23 mouse cellular contexts compared by ENCODE assay signal in genomic region chr10:19329191-19329777, GRCm38 (mm10). TPM values are rescaled to one million over a fixed set of nuclear protein-coding genes. Genes with fewer than 3 reads are reported as not detected.
DNase-seq lines count a peak whose midpoint lies in the region; ATAC-seq and TF ChIP-seq lines count a peak whose summit lies in the region.
"Had no signal": no experiment of that assay in that cellular context is flagged by ENCODE, and none has a peak within 500 bp of the region (broad histone marks: within the 10 kb centered on the region; RNA-seq: fewer than 3 reads in every experiment).

No protein-coding gene starts in this region.

- no peak for ATAC-seq in midbrain, embryonic 14.5 days (ENCODE audit: low FRiP score, low TSS enrichment)
- ATAC-seq in forebrain, embryonic 12.5 days (ENCODE audit: low FRiP score) = peak; percentile 95
- peak; percentile 67 for ATAC-seq in midbrain, embryonic 15.5 days (replicated peaks)
- ATAC-seq: intestine, embryonic 16.5 days; Patski had no signal

- peaks cover 81% of the 10 kb centered on the region for H3K27me3 ChIP-seq in midbrain, embryonic 10.5 days (ENCODE audit: low read depth, poor library complexity, severe bottlenecking)
- no peaks in the 10 kb centered on the region for H3K27me3 ChIP-seq in midbrain, embryonic 14.5 days (ENCODE audit: control insufficient read depth, insufficient read depth, low read length)
- H3K27me3 ChIP-seq in forebrain, embryonic 12.5 days = peaks cover 45% of the 10 kb centered on the region
- peaks cover 2% of the 10 kb centered on the region; the same call in 1 of the 2 replicates for H3K27me3 ChIP-seq in midbrain, embryonic 15.5 days (replicated peaks)
- H3K27me3 ChIP-seq: embryonic facial prominence, embryonic 12.5 days; Patski had no signal

- TF ChIP-seq POLR2A in brain, embryonic 14.5 days (IDR thresholded peaks at IDR 0.05; ENCODE audit: borderline replicate concordance, extremely low read depth, insufficient read depth, insufficient read length, poor library complexity, severe bottlenecking) = no peak

- H3K4me2 ChIP-seq in midbrain, embryonic 14.5 days (ENCODE audit: low read length) = no peak overlapping the region
- no peak overlapping the region; the same call in 1 of the 2 replicates for H3K4me2 ChIP-seq in forebrain, embryonic 12.5 days
- no peak overlapping the region for H3K4me2 ChIP-seq in midbrain, embryonic 15.5 days
- H3K4me2 ChIP-seq: embryonic facial prominence, embryonic 12.5 days; heart, embryonic 13.5 days; liver, embryonic 11.5 days had no signal

- no peak for TF ChIP-seq CTCF in brain, embryonic 14.5 days (IDR thresholded peaks at IDR 0.05; ENCODE audit: borderline replicate concordance, extremely low read depth, insufficient read depth, insufficient read length)

- H3K9ac ChIP-seq in midbrain, embryonic 14.5 days (replicated peaks; ENCODE audit: low read length) = no peak overlapping the region
- no peak overlapping the region for H3K9ac ChIP-seq in forebrain, embryonic 12.5 days
- H3K9ac ChIP-seq in midbrain, embryonic 15.5 days = no peak overlapping the region
- H3K9ac ChIP-seq: embryonic facial prominence, embryonic 12.5 days; heart, embryonic 13.5 days had no signal

- peak overlapping the region; percentile 42 for H3K27ac ChIP-seq in midbrain, embryonic 10.5 days (replicated peaks)
- H3K27ac ChIP-seq in midbrain, embryonic 14.5 days (replicated peaks; ENCODE audit: low read depth, low read length) = no peak overlapping the region
- peak overlapping the region; percentile 48; the same call in 1 of the 2 replicates for H3K27ac ChIP-seq in forebrain, embryonic 12.5 days
- no peak overlapping the region for H3K27ac ChIP-seq in midbrain, embryonic 15.5 days
- H3K27ac ChIP-seq: embryonic facial prominence, embryonic 12.5 days; heart, embryonic 13.5 days; kidney, postnatal 0 days; limb, embryonic 10.5 days had no signal

- H3K9me3 ChIP-seq in midbrain, embryonic 10.5 days (replicated peaks) = no peaks in the 10 kb centered on the region
- H3K9me3 ChIP-seq in midbrain, embryonic 14.5 days (ENCODE audit: control insufficient read depth, low read length) = no peaks in the 10 kb centered on the region
- H3K9me3 ChIP-seq in forebrain, embryonic 12.5 days = no peaks in the 10 kb centered on the region
- no peaks in the 10 kb centered on the region for H3K9me3 ChIP-seq in midbrain, embryonic 15.5 days
- H3K9me3 ChIP-seq: embryonic facial prominence, embryonic 12.5 days; heart, embryonic 13.5 days; limb, embryonic 10.5 days had no signal

- H3K4me3 ChIP-seq in midbrain, embryonic 10.5 days = no peak overlapping the region
- no peak overlapping the region for H3K4me3 ChIP-seq in midbrain, embryonic 14.5 days (replicated peaks; ENCODE audit: low read depth, low read length)
- no peak overlapping the region for H3K4me3 ChIP-seq in forebrain, embryonic 12.5 days (replicated peaks)
- no peak overlapping the region for H3K4me3 ChIP-seq in midbrain, embryonic 15.5 days
- H3K4me3 ChIP-seq: embryonic facial prominence, embryonic 12.5 days; heart, embryonic 13.5 days; limb, embryonic 10.5 days had no signal

- peaks cover 17% of the 10 kb centered on the region for H3K4me1 ChIP-seq in midbrain, embryonic 10.5 days
- H3K4me1 ChIP-seq in midbrain, embryonic 14.5 days (ENCODE audit: control insufficient read depth, insufficient read depth, low read length) = 0 out of 2 replicates have a peak, but pooled peaks cover 2% of the 10 kb centered on the region
- peaks cover 13% of the 10 kb centered on the region for H3K4me1 ChIP-seq in forebrain, embryonic 12.5 days
- no peaks in the 10 kb centered on the region for H3K4me1 ChIP-seq in midbrain, embryonic 15.5 days
- H3K4me1 ChIP-seq: embryonic facial prominence, embryonic 12.5 days; heart, embryonic 13.5 days; limb, embryonic 10.5 days had no signal

- peak; percentile 45 for DNase-seq in midbrain, embryonic 10.5 days (ENCODE audit: low spot score)
- no peak for DNase-seq in midbrain, embryonic 14.5 days
- DNase-seq in brain, embryonic 14.5 days (ENCODE audit: low read depth) = peak; percentile 84
- no peak for DNase-seq in adrenal gland, postnatal 4 days (ENCODE audit: low spot score in 2 of 2)
- no peak for DNase-seq in left cerebral cortex, adult 8-10 months (ENCODE audit: low spot score in 2 of 2)
- DNase-seq: B cell, adult 2 months; cerebellum, adult 9-11 months; heart, postnatal 36 days; lung, adult 2 months; lung, postnatal 36 days; right cerebral cortex, postnatal 4 days had no signal

- 11% methylated on average over 3 of the region's 3 CpGs for whole genome bisulfite sequencing in midbrain, embryonic 10.5 days
- WGBS in midbrain, embryonic 14.5 days = 7% methylated on average over 3 of the region's 3 CpGs
- 2% methylated on average over 3 of the region's 3 CpGs for WGBS in forebrain, embryonic 12.5 days
- 16% methylated on average over 3 of the region's 3 CpGs for WGBS in midbrain, embryonic 15.5 days

- no peaks in the 10 kb centered on the region for H3K36me3 ChIP-seq in midbrain, embryonic 10.5 days
- H3K36me3 ChIP-seq in midbrain, embryonic 14.5 days (ENCODE audit: control insufficient read depth, insufficient read depth, low read length) = no peaks in the 10 kb centered on the region
- no peaks in the 10 kb centered on the region for H3K36me3 ChIP-seq in forebrain, embryonic 12.5 days (replicated peaks)
- no peaks in the 10 kb centered on the region for H3K36me3 ChIP-seq in midbrain, embryonic 15.5 days (replicated peaks)
- H3K36me3 ChIP-seq: embryonic facial prominence, embryonic 12.5 days; heart, embryonic 13.5 days; limb, embryonic 10.5 days had no signal

RNA-seq across cellular contexts. Expression of gene Olig3, which starts 27.0 kb away (rescaled TPM):
- 14.3 and 23.1 TPM in 2 replicates for polyA plus RNA-seq in midbrain, embryonic 10.5 days (2016; fragmentation: Nextera tagmentation; extraction: Ambion mirVana)
- 1.7 and 2.0 TPM in 2 replicates for polyA plus RNA-seq in midbrain, embryonic 14.5 days (2014; fragmentation: Nextera tagmentation; extraction: Ambion mirVana)
- 3.3 and 5.7 TPM in 2 replicates for polyA plus RNA-seq in brain, embryonic 14.5 days (2012; rRNA removed)
- 34.1 and 34.3 TPM in 2 replicates for polyA plus RNA-seq in forebrain, embryonic 12.5 days (2016; fragmentation: Nextera tagmentation; extraction: Ambion mirVana)
- 1.6 and 2.7 TPM in 2 replicates for polyA plus RNA-seq in midbrain, embryonic 15.5 days (2015; fragmentation: Nextera tagmentation; extraction: Ambion mirVana)
- total RNA-seq in adrenal gland, postnatal 4 days (2021) = not detected
- total RNA-seq in left cerebral cortex, adult 8-10 months (2022) = not detected
- total RNA-seq: gastrocnemius, postnatal 4 days; heart, postnatal 36 days; layer of hippocampus, adult 18-20 months; neutrophil, adult 5-6 weeks had no signal
- polyA plus RNA-seq: heart, embryonic 13.5 days; intestine, embryonic 16.5 days; kidney, postnatal 0 days; limb, embryonic 10.5 days; liver, embryonic 11.5 days had no signal

Comparison
In these comparisons a context has a peak if more than half of its experiments do, and no peak if none do; other contexts are left out.
1. DNase-seq: peak in midbrain, embryonic 10.5 days (single experiment) and brain, embryonic 14.5 days (single experiment); none in midbrain, embryonic 14.5 days (single experiment), adrenal gland, postnatal 4 days (0 of 2) and left cerebral cortex, adult 8-10 months (0 of 2).
2. H3K27ac ChIP-seq: peak in midbrain, embryonic 10.5 days (single experiment) and forebrain, embryonic 12.5 days (single experiment); none in midbrain, embryonic 14.5 days (single experiment) and midbrain, embryonic 15.5 days (single experiment).